Mouse (Mus musculus): ENCODE results near the gene Pde4dip. TPM values are rescaled to one million over a fixed set of nuclear protein-coding genes. Genes with fewer than 3 reads are reported as not detected.

Gene Pde4dip
- polyA plus RNA-seq, 1 experiment from 2014 or later, result 28.1 TPM

- 1% methylated on average over 49 of the region's 50 CpGs for WGBS
- no peaks in the 10 kb centered on the region for H3K27me3 ChIP-seq (ENCODE audit: insufficient read depth, low read length)
- peak; percentile 83 for ATAC-seq (ENCODE audit: low FRiP score, low TSS enrichment)
- peak overlapping the region; percentile 83 for H3K9ac ChIP-seq (replicated peaks; ENCODE audit: low read length)
- H3K27ac ChIP-seq (ENCODE audit: low read length), result peak overlapping the region; percentile 58; the same call in 1 of the 2 replicates
- H3K4me1 ChIP-seq (ENCODE audit: insufficient read depth, low read length), result peaks cover 16% of the 10 kb centered on the region
- H3K4me2 ChIP-seq (replicated peaks; ENCODE audit: low read depth, low read length), result peak overlapping the region; percentile 87
- peak overlapping the region; percentile 90 for H3K4me3 ChIP-seq (ENCODE audit: low read length)
- peaks cover 3% of the 10 kb centered on the region; the same call in 1 of the 2 replicates for H3K9me3 ChIP-seq (ENCODE audit: low read length)
- peaks cover 4% of the 10 kb centered on the region; the same call in 1 of the 2 replicates for H3K36me3 ChIP-seq (ENCODE audit: insufficient read depth, low read length)
These were observed 229.9 kb downstream of the Pde4dip start for GRCm38 (mm10) chr3:97658426-97659193.

- Histone ChIP-seq H3K27ac (ENCODE audit: low read length) (peak within 1 kb of the TSS; percentile 58; the same call in 1 of the 2 replicates), H3K4me1 (ENCODE audit: insufficient read depth, low read length) (peaks cover 16% of the 10 kb centered on the region), H3K9ac (replicated peaks; ENCODE audit: low read length) (peak within 1 kb of the TSS; percentile 83), H3K27me3 (ENCODE audit: insufficient read depth, low read length) (no peaks in the 10 kb centered on the region), H3K4me3 (ENCODE audit: low read length) (peak within 1 kb of the TSS; percentile 90), H3K36me3 (ENCODE audit: insufficient read depth, low read length) (no peaks in the 10 kb centered on the region), H3K4me2 (replicated peaks; ENCODE audit: low read depth, low read length) (peak within 1 kb of the TSS; percentile 87), H3K9me3 (ENCODE audit: low read length) (peaks cover 3% of the 10 kb centered on the region; the same call in 1 of the 2 replicates)
- WGBS, result 2% methylated on average over 49 of the region's 51 CpGs
- ATAC-seq (ENCODE audit: low FRiP score, low TSS enrichment), result peak; percentile 96
These were observed 230.7 kb downstream of the Pde4dip start, which contains the start of gene Prkab2 for GRCm38 (mm10) chr3:97657655-97658411. Prkab2 (plus strand) TSS chr3:97658193.

- Histone ChIP-seq H3K27ac (ENCODE audit: low read length) (no peak overlapping the region), H3K27me3 (ENCODE audit: insufficient read depth, low read length) (no peaks in the 10 kb centered on the region), H3K4me3 (ENCODE audit: low read length) (no peak overlapping the region), H3K9ac (replicated peaks; ENCODE audit: low read length) (no peak overlapping the region), H3K36me3 (ENCODE audit: insufficient read depth, low read length) (no peaks in the 10 kb centered on the region), H3K4me1 (ENCODE audit: insufficient read depth, low read length) (peaks cover 16% of the 10 kb centered on the region), H3K9me3 (ENCODE audit: low read length) (peaks cover 3% of the 10 kb centered on the region; the same call in 1 of the 2 replicates), H3K4me2 (replicated peaks; ENCODE audit: low read depth, low read length) (no peak overlapping the region)
- WGBS, result 85% methylated on average over 8 of the region's 8 CpGs
- ATAC-seq (ENCODE audit: low FRiP score, low TSS enrichment), result no peak
These were observed 233.6 kb downstream of the Pde4dip start for GRCm38 (mm10) chr3:97654901-97655300.

GRCm38 (mm10) chr3:97653781-97654180 lies 234.7 kb downstream of the Pde4dip start:
- Histone ChIP-seq H3K27me3 (ENCODE audit: insufficient read depth, low read length) (no peaks in the 10 kb centered on the region), H3K9me3 (ENCODE audit: low read length) (peaks cover 3% of the 10 kb centered on the region; the same call in 1 of the 2 replicates), H3K4me1 (ENCODE audit: insufficient read depth, low read length) (peaks cover 5% of the 10 kb centered on the region; the same call in 1 of the 2 replicates), H3K36me3 (ENCODE audit: insufficient read depth, low read length) (no peaks in the 10 kb centered on the region), H3K4me2 (replicated peaks; ENCODE audit: low read depth, low read length) (no peak overlapping the region), H3K27ac (ENCODE audit: low read length) (no peak overlapping the region), H3K4me3 (ENCODE audit: low read length) (no peak overlapping the region), H3K9ac (replicated peaks; ENCODE audit: low read length) (no peak overlapping the region)
- 94% methylated on average over 5 of the region's 5 CpGs for WGBS
- ATAC-seq (ENCODE audit: low FRiP score, low TSS enrichment), result no peak

GRCm38 (mm10) chr3:97651604-97652003 lies 236.9 kb downstream of the Pde4dip start:
- peaks cover 3% of the 10 kb centered on the region; the same call in 1 of the 2 replicates for H3K9me3 ChIP-seq (ENCODE audit: low read length)
- no peak overlapping the region for H3K27ac ChIP-seq (ENCODE audit: low read length)
- ATAC-seq (ENCODE audit: low FRiP score, low TSS enrichment), result no peak
- H3K27me3 ChIP-seq (ENCODE audit: insufficient read depth, low read length), result no peaks in the 10 kb centered on the region
- no peaks in the 10 kb centered on the region for H3K36me3 ChIP-seq (ENCODE audit: insufficient read depth, low read length)
- no peak overlapping the region for H3K9ac ChIP-seq (replicated peaks; ENCODE audit: low read length)
- H3K4me1 ChIP-seq (ENCODE audit: insufficient read depth, low read length), result no peaks in the 10 kb centered on the region
- H3K4me2 ChIP-seq (replicated peaks; ENCODE audit: low read depth, low read length), result no peak overlapping the region
- H3K4me3 ChIP-seq (ENCODE audit: low read length), result no peak overlapping the region
- WGBS, result 85% methylated on average over 10 of the region's 10 CpGs

GRCm38 (mm10) chr3:97649469-97649868 lies 239.0 kb downstream of the Pde4dip start:
- WGBS, result 64% methylated on average over 6 of the region's 6 CpGs
- no peaks in the 10 kb centered on the region for H3K9me3 ChIP-seq (ENCODE audit: low read length)
- no peaks in the 10 kb centered on the region for H3K27me3 ChIP-seq (ENCODE audit: insufficient read depth, low read length)
- no peaks in the 10 kb centered on the region for H3K4me1 ChIP-seq (ENCODE audit: insufficient read depth, low read length)
- H3K9ac ChIP-seq (replicated peaks; ENCODE audit: low read length), result no peak overlapping the region
- H3K4me3 ChIP-seq (ENCODE audit: low read length), result no peak overlapping the region
- 0 out of 2 replicates have a peak overlapping the region, but pooled peaks have one; percentile 9 for H3K27ac ChIP-seq (ENCODE audit: low read length)
- no peak overlapping the region for H3K4me2 ChIP-seq (replicated peaks; ENCODE audit: low read depth, low read length)
- ATAC-seq (ENCODE audit: low FRiP score, low TSS enrichment), result no peak
- H3K36me3 ChIP-seq (ENCODE audit: insufficient read depth, low read length), result no peaks in the 10 kb centered on the region

GRCm38 (mm10) chr3:97649022-97649421 lies 239.5 kb downstream of the Pde4dip start:
- no peaks in the 10 kb centered on the region for H3K36me3 ChIP-seq (ENCODE audit: insufficient read depth, low read length)
- no peak overlapping the region for H3K4me3 ChIP-seq (ENCODE audit: low read length)
- no peaks in the 10 kb centered on the region for H3K4me1 ChIP-seq (ENCODE audit: insufficient read depth, low read length)
- no peaks in the 10 kb centered on the region for H3K9me3 ChIP-seq (ENCODE audit: low read length)
- peak; percentile 67; the same call in 1 of the 2 replicates for ATAC-seq (ENCODE audit: low FRiP score, low TSS enrichment)
- H3K4me2 ChIP-seq (replicated peaks; ENCODE audit: low read depth, low read length), result no peak overlapping the region
- 22% methylated on average over 3 of the region's 3 CpGs for WGBS
- 0 out of 2 replicates have a peak overlapping the region, but pooled peaks have one; percentile 9 for H3K27ac ChIP-seq (ENCODE audit: low read length)
- H3K9ac ChIP-seq (replicated peaks; ENCODE audit: low read length), result no peak overlapping the region
- no peaks in the 10 kb centered on the region for H3K27me3 ChIP-seq (ENCODE audit: insufficient read depth, low read length)

GRCm38 (mm10) chr3:97648518-97648917 lies 240.0 kb downstream of the Pde4dip start:
- 25% methylated on average over 1 of the region's 1 CpGs for WGBS
- Histone ChIP-seq H3K9me3 (ENCODE audit: low read length) (no peaks in the 10 kb centered on the region), H3K4me3 (ENCODE audit: low read length) (no peak overlapping the region), H3K27ac (ENCODE audit: low read length) (no peak overlapping the region), H3K36me3 (ENCODE audit: insufficient read depth, low read length) (no peaks in the 10 kb centered on the region), H3K4me1 (ENCODE audit: insufficient read depth, low read length) (no peaks in the 10 kb centered on the region), H3K27me3 (ENCODE audit: insufficient read depth, low read length) (no peaks in the 10 kb centered on the region), H3K9ac (replicated peaks; ENCODE audit: low read length) (no peak overlapping the region), H3K4me2 (replicated peaks; ENCODE audit: low read depth, low read length) (no peak overlapping the region)
- ATAC-seq (ENCODE audit: low FRiP score, low TSS enrichment), result no peak

GRCm38 (mm10) chr3:97642001-97642400 lies 246.5 kb downstream of the Pde4dip start:
- H3K4me3 ChIP-seq (ENCODE audit: low read length), result no peak overlapping the region

More at GRCm38 (mm10) chr3:97642001-97642400, 246.5 kb downstream of the Pde4dip start:
- no peak for ATAC-seq (ENCODE audit: low FRiP score, low TSS enrichment)
- Histone ChIP-seq H3K4me2 (replicated peaks; ENCODE audit: low read depth, low read length) (no peak overlapping the region), H3K4me1 (ENCODE audit: insufficient read depth, low read length) (no peaks in the 10 kb centered on the region), H3K36me3 (ENCODE audit: insufficient read depth, low read length) (no peaks in the 10 kb centered on the region), H3K9me3 (ENCODE audit: low read length) (no peaks in the 10 kb centered on the region), H3K9ac (replicated peaks; ENCODE audit: low read length) (no peak overlapping the region), H3K27me3 (ENCODE audit: insufficient read depth, low read length) (no peaks in the 10 kb centered on the region), H3K27ac (ENCODE audit: low read length) (no peak overlapping the region)
- WGBS, result 83% methylated on average over 9 of the region's 9 CpGs
